Mouse (Mus musculus): ENCODE data around the gene H2afb2. TPM values are rescaled to one million over a fixed set of nuclear protein-coding genes. Genes with fewer than 3 reads are reported as not detected.

Gene H2afb2
- not detected for polyA plus RNA-seq (2012; fragmentation: generic; extraction: Trizol)

GRCm38 (mm10) chrX:116680878-116681277 lies at the start of gene H2afb2:
TSS of gene H2afb2 (plus strand) at chrX:116681178.
- H3K4me2 ChIP-seq (ENCODE audit: low read depth): no peak within 1 kb of the TSS
- no peaks in the 10 kb centered on the region for H3K36me3 ChIP-seq (ENCODE audit: control insufficient read depth, insufficient read depth)
- H3K79me2 ChIP-seq (ENCODE audit: control insufficient read depth, insufficient read depth): no peaks in the 10 kb centered on the region
- H3K27me3 ChIP-seq (ENCODE audit: control insufficient read depth, insufficient read depth, insufficient read length): no peaks in the 10 kb centered on the region
- TF ChIP-seq POLR2AphosphoS2 (IDR thresholded peaks at IDR 0.05; ENCODE audit: insufficient read length, low read depth): no peak
- no peak for TF ChIP-seq CEBPB (IDR thresholded peaks at IDR 0.05; ENCODE audit: insufficient read depth, poor library complexity, severe bottlenecking)
- TF ChIP-seq POLR2A (IDR thresholded peaks at IDR 0.05; ENCODE audit: insufficient read length, low read depth): no peak
- no peak for TF ChIP-seq TCF3 (IDR thresholded peaks at IDR 0.05; ENCODE audit: insufficient read length, low read depth)
- TF ChIP-seq REST (IDR thresholded peaks at IDR 0.05; ENCODE audit: insufficient read depth, insufficient read length): no peak
- no peak for TF ChIP-seq SRF (IDR thresholded peaks at IDR 0.05; ENCODE audit: control insufficient read depth, insufficient read length, low read depth)
- H3ac ChIP-seq (ENCODE audit: control insufficient read depth, insufficient read length): no peak within 1 kb of the TSS
- no peak within 1 kb of the TSS for H3K4me3 ChIP-seq

Other genes starting within 250 kb of the H2afb2 start
- not detected for gene Cpxcr1, start 232.2 kb upstream of the H2afb2 start, polyA plus RNA-seq (2012; fragmentation: generic; extraction: Trizol)